Mouse (Mus musculus): ENCODE data around the gene Prpf19.

DNA sequence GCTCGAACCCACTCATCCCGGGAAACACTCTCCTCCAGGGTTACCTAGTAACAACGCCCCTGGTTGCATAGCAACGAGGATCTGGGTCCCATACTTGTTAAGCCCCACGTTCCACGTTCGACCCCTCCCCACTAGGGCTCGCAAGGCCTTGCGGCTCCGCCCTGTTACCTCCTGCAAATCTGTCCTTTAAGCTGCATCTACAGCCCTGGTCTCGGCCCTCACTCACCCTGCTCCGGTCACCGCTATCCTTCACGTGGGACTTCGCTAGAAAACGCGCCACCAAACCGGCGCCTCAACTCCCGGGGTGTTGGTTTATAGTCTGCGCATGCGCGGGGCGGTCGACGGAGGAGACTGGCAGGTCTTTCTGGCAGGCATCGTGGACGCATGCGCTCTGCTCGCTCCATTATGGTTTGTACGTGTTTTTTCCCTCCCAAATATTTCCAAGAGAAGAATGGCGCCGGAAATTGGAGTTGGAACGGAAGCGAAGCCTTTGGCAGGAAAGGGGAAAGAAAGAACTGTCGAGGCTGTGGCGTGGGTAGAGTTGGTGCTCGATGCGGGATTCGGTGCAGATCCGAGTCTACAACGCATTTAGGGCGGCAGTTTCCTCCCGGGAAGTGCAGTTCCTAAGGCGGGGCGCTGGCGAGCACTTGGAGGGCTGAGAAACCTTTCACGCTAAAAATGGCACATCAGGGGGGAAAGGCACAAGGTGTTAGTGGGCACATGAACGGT lies 13.4 kb upstream of the Prpf19 start, which contains the start of gene Tmem109:
- TF ChIP-seq GATA1 (IDR thresholded peaks at IDR 0.05; ENCODE audit: low read length) (no peak), TAL1 (IDR thresholded peaks at IDR 0.05; ENCODE audit: low read length) (no peak)
